Mouse (Mus musculus) CH12.LX (cell line): ENCODE measurements around the gene Rpl36al. TPM values are rescaled to one million over a fixed set of nuclear protein-coding genes. Genes with fewer than 3 reads are reported as not detected.

Source experiments
- DNase-seq: peaks from one replicate; pipeline ENCODE4 v3.0.0-alpha.2; 2013; ENCODE audit errors: extremely low read depth
- H3K27ac ChIP-seq: 2 replicates; pipeline ENCODE4 v1.5.1; 2012; ENCODE audit warnings: low read depth, mild to moderate bottlenecking, control low read depth, moderate library complexity; ENCODE audit not compliant: insufficient read depth
- H3K27me3 ChIP-seq: replicated peaks from 2 replicates; pipeline ENCODE3; 2012; ENCODE audit warnings: inconsistent platforms
- H3K36me3 ChIP-seq, 2 experiments: replicated peaks in 1 of 2; 2 replicates each; pipeline versions ENCODE3 to v1.6.1; 2012; ENCODE audit warnings: inconsistent platforms in 1 of 2, low read length in 1 of 2, mild to moderate bottlenecking in 1 of 2, mixed read lengths in 1 of 2, moderate library complexity in 1 of 2; ENCODE audit not compliant: control insufficient read depth in 1 of 2, insufficient read depth in 1 of 2
- H3K4me1 ChIP-seq, 2 experiments: 2 replicates each; pipeline ENCODE4 v1.6.1; 2012; ENCODE audit warnings: inconsistent platforms in 1 of 2, moderate library complexity in 1 of 2; ENCODE audit not compliant: insufficient read depth in 2 of 2, control insufficient read depth in 1 of 2
- H3K4me2 ChIP-seq: 2 replicates; pipeline ENCODE4 v1.6.1; 2012; ENCODE audit warnings: low read depth, mild to moderate bottlenecking, control low read depth; ENCODE audit not compliant: poor library complexity, insufficient read depth, severe bottlenecking
- H3K4me3 ChIP-seq, 3 experiments: fragments of 150-350 bp in 1 of 3; sonication (generic) in 1 of 3; replicated peaks in 1 of 3; 2 replicates each; pipeline versions ENCODE3 to v1.5.1; 2011 to 2012; ENCODE audit warnings: low read depth in 2 of 3, low read length in 2 of 3, mild to moderate bottlenecking in 2 of 3, moderate library complexity in 2 of 3, control low read depth in 1 of 3, improper control_type of control experiment in 1 of 3, inconsistent platforms in 1 of 3, mixed read lengths in 1 of 3; ENCODE audit not compliant: poor library complexity in 1 of 3
- H3K79me2 ChIP-seq: replicated peaks from 2 replicates; pipeline ENCODE4 v1.6.1; 2012; ENCODE audit warnings: mild to moderate bottlenecking, moderate library complexity; ENCODE audit not compliant: control insufficient read depth, poor library complexity, insufficient read depth, severe bottlenecking; ENCODE audit errors: extremely low read depth
- H3K9ac ChIP-seq: 2 replicates; pipeline ENCODE4 v1.6.1; 2012; ENCODE audit warnings: low read depth, mild to moderate bottlenecking, control low read depth, moderate library complexity; ENCODE audit not compliant: insufficient read depth
- H3K9me3 ChIP-seq: replicated peaks from 2 replicates; pipeline ENCODE3; 2012; ENCODE audit warnings: low read length, inconsistent platforms, mixed read lengths
- CTCF ChIP-seq, 2 experiments: IDR thresholded peaks in 1 of 2; conservative IDR thresholded peaks in 1 of 2; 2 replicates each; pipeline ENCODE4 v1.5.1; 2011 to 2012; ENCODE audit warnings: low read depth in 2 of 2, low read length in 2 of 2, improper control_type of control experiment in 1 of 2, inconsistent platforms in 1 of 2, mild to moderate bottlenecking in 1 of 2, moderate library complexity in 1 of 2
- JUN ChIP-seq: IDR thresholded peaks from 2 replicates; pipeline ENCODE4 v1.6.1; 2011; ENCODE audit warnings: low read depth, mild to moderate bottlenecking, low read length, improper control_type of control experiment, moderate library complexity; ENCODE audit not compliant: insufficient read depth
- JUND ChIP-seq: conservative IDR thresholded peaks from 2 replicates; pipeline ENCODE4 v1.6.1; 2011; ENCODE audit warnings: low read depth, low read length, improper control_type of control experiment
- KAT2A ChIP-seq: IDR thresholded peaks from 2 replicates; pipeline ENCODE4 v1.6.1; 2012; ENCODE audit warnings: low read length, improper control_type of control experiment, inconsistent platforms; ENCODE audit not compliant: insufficient replicate concordance
- MAFK ChIP-seq: IDR thresholded peaks from 2 replicates; pipeline ENCODE4 v1.6.1; 2011; ENCODE audit warnings: low read length, improper control_type of control experiment; ENCODE audit not compliant: insufficient replicate concordance
- MEF2A ChIP-seq: IDR thresholded peaks from 2 replicates; pipeline ENCODE4 v1.6.1; 2014; ENCODE audit warnings: low read depth, mild to moderate bottlenecking, inconsistent platforms, low read length, improper control_type of control experiment, borderline replicate concordance
- MXI1 ChIP-seq: IDR thresholded peaks from 2 replicates; pipeline ENCODE4 v1.6.1; 2011; ENCODE audit warnings: mild to moderate bottlenecking, low read depth, low read length, improper control_type of control experiment
- NELFE ChIP-seq: IDR thresholded peaks from 2 replicates; pipeline ENCODE4 v1.6.1; 2011; ENCODE audit warnings: low read depth, low read length, improper control_type of control experiment
- PAX5 ChIP-seq: IDR thresholded peaks from 2 replicates; pipeline ENCODE4 v1.6.1; 2012; ENCODE audit warnings: low read length, inconsistent platforms, mixed read lengths
- POLR2AphosphoS2 ChIP-seq: IDR thresholded peaks from 2 replicates; pipeline ENCODE4 v1.6.1; 2011; ENCODE audit warnings: low read depth, low read length, improper control_type of control experiment
- RAD21 ChIP-seq: IDR thresholded peaks from 2 replicates; pipeline ENCODE4 v1.6.1; 2011; ENCODE audit warnings: low read depth, mild to moderate bottlenecking, low read length, improper control_type of control experiment, moderate library complexity
- RCOR1 ChIP-seq: conservative IDR thresholded peaks from 2 replicates; pipeline ENCODE4 v1.6.1; 2012; ENCODE audit warnings: low read depth, mild to moderate bottlenecking, inconsistent platforms, low read length, improper control_type of control experiment
- SIN3A ChIP-seq: IDR thresholded peaks from 2 replicates; pipeline ENCODE4 v1.6.1; 2012; ENCODE audit warnings: low read length, improper control_type of control experiment, inconsistent platforms
- SMC3 ChIP-seq: IDR thresholded peaks from 2 replicates; pipeline ENCODE4 v1.6.1; 2011; ENCODE audit warnings: low read depth, low read length, improper control_type of control experiment
- USF2 ChIP-seq: conservative IDR thresholded peaks from 2 replicates; pipeline ENCODE4 v1.6.1; 2011; ENCODE audit warnings: low read depth, low read length, improper control_type of control experiment
- ZNF384 ChIP-seq: IDR thresholded peaks from 2 replicates; pipeline ENCODE4 v1.6.1; 2012; ENCODE audit warnings: low read depth, low read length, improper control_type of control experiment, inconsistent platforms
- dilution Hi-C: fragments of 300-500 bp; cut with MboI; formaldehyde crosslinking; loops from 2 replicates; pipeline ENCODE4 v1.14.3; 2020; ENCODE audit warnings: low sequenced_read_pairs; ENCODE audit not compliant: extremely low pct_unique_long_range_greater_than_20kb, extremely low pct_ligation_motif_present
- in situ Hi-C: fragments of 300-500 bp; cut with MboI; formaldehyde crosslinking; loops from 3 replicates; pipeline ENCODE4 v1.14.3; 2019; ENCODE audit warnings: low sequenced_read_pairs, low pct_ligation_motif_present, low pct_unique_long_range_greater_than_20kb, mixed read lengths
- polyA plus RNA-seq: library from polyadenylated mRNA; unstranded; fragments of >175 nt; gene quantifications from 2 replicates; pipeline ENCODE4 v1.2.1, GENCODE M21; 2012; ENCODE audit warnings: low read depth; ENCODE audit not compliant: insufficient read length
- total RNA-seq, 2 experiments: library from RNA; depleted of rRNA; stranded (reverse); fragments of 300-350 nt in 1 of 2; fragments of >200 nt in 1 of 2; gene quantifications; 2 replicates each; pipeline ENCODE4 v1.2.3; 2012 to 2014

The Rpl36al gene
- total and polyA plus RNA-seq, 3 experiments, result 828 to 1,571 (median 1,263) TPM

- TF ChIP-seq MAFK (peak; percentile 88), SIN3A (peak; percentile 83; the same call in 1 of the 2 replicates), RAD21 (no peak), ZNF384 (peak; percentile 82), MXI1 (peak; percentile 22; the same call in 1 of the 2 replicates), JUN (no peak; the same call in 1 of the 2 replicates), RCOR1 (peak; percentile 95), JUND (peak; percentile 58; the same call in 1 of the 2 replicates)
- TF ChIP-seq, all 38 proteins: peak for 24
These were observed 29.4 kb upstream of the Rpl36al start (continued) for GRCm38 (mm10) chr12:69213186-69213777.

GRCm38 (mm10) chr12:69211057-69211456 lies 27.2 kb upstream of the Rpl36al start:
- peaks cover 32 to 70% of the 10 kb centered on the region in 2 experiments for H3K36me3 ChIP-seq
- dilution Hi-C loops, result no loop called here

GRCm38 (mm10) chr12:69210056-69210979 lies 26.4 kb upstream of the Rpl36al start:
- DNase-seq, result no peak
- Histone ChIP-seq H3K9ac (no peak overlapping the region), H3K27me3 (no peaks in the 10 kb centered on the region), H3K79me2 (no peaks in the 10 kb centered on the region), H3K36me3 (peaks cover 32 to 69% of the 10 kb centered on the region in 2 experiments), H3K9me3 (no peaks in the 10 kb centered on the region), H3K27ac (no peak overlapping the region), H3K4me2 (no peak overlapping the region), H3K4me1 (peaks cover 0 to 47% of the 10 kb centered on the region in 2 experiments; a peak in 2 of 4 replicates), H3K4me3 (no peak overlapping the region)
- dilution Hi-C loops (no loop called here), in situ Hi-C loops (loop anchor here (25.0 kb wide), 2 partner anchors 377 to 477 kb away; partner anchors contain the start of genes Sos2 and Vcpkmt)
- TF ChIP-seq JUND (no peak), KAT2A (no peak)

More at GRCm38 (mm10) chr12:69211057-69211456, 27.2 kb upstream of the Rpl36al start:
- no peak for DNase-seq
- Histone ChIP-seq H3K4me3 (no peak overlapping the region), H3K79me2 (no peaks in the 10 kb centered on the region), H3K4me2 (no peak overlapping the region), H3K4me1 (peaks cover under 1 to 47% of the 10 kb centered on the region in 2 experiments; a peak in 2 of 4 replicates), H3K9ac (no peak overlapping the region), H3K27ac (no peak overlapping the region), H3K27me3 (no peaks in the 10 kb centered on the region), H3K9me3 (no peaks in the 10 kb centered on the region)
- TF ChIP-seq NELFE (no peak), SMC3 (peak; percentile 43), RAD21 (peak; percentile 24), PAX5 (no peak), CTCF (conservative IDR thresholded peaks at IDR 0.05 in 1 of 2, IDR thresholded peaks at IDR 0.05 in 1 of 2; ENCODE audit: low read depth in 2 of 2, low read length in 2 of 2) (peak in 1 of 2 experiments; percentile 49; a peak in 2 of 4 replicates), MEF2A (no peak), USF2 (no peak), POLR2AphosphoS2 (no peak)
- in situ Hi-C loops, result loop anchor here (25.0 kb wide), 2 partner anchors 376 to 476 kb away; partner anchors contain the start of genes Sos2 and Vcpkmt
